12 mouse cellular contexts compared by ENCODE assay signal in the genomic region with DNA sequence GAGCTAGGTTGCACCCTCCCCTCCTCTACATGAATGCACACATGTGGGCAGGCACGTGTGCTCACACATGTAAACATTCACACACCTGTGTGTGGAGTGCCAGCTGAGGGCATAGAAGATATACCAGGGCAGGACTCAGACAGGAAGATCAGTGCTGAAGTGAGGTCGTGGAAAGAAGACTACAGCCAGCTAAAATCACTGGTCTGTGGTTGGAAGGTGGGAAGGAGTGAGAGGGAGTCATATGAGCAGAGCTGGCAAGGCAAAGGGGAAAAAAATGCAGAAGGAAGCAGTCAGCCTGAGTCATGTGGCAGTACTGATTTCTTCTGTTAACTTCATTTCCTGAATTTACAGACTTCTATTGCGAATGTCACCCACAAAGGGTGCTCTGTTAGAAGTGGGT. TPM values are rescaled to one million over a fixed set of nuclear protein-coding genes. Genes with fewer than 3 reads are reported as not detected.
DNase-seq lines count a peak whose midpoint lies in the region; ATAC-seq and TF ChIP-seq lines count a peak whose summit lies in the region.
"Had no signal": no experiment of that assay in that cellular context is flagged by ENCODE, and none has a peak within 500 bp of the region (broad histone marks: within the 10 kb centered on the region; RNA-seq: fewer than 3 reads in every experiment).

No protein-coding gene starts in this region.

- H3K4me3 ChIP-seq in heart, embryonic 12.5 days: no peak overlapping the region
- no peak overlapping the region for H3K4me3 ChIP-seq in testis, adult 2 months (ENCODE audit: control insufficient read depth, low read depth, low read length)
- no peak overlapping the region for H3K4me3 ChIP-seq in limb, embryonic 15.5 days
- H3K4me3 ChIP-seq in midbrain, postnatal 0 days (ENCODE audit: low read depth, low read length): no peak overlapping the region
- H3K4me3 ChIP-seq in forebrain, embryonic 10.5 days: no peak overlapping the region
- H3K4me3 ChIP-seq: forebrain, embryonic 15.5 days; hindbrain, embryonic 10.5 days; neural tube, embryonic 13.5 days had no signal

- H3K9me3 ChIP-seq in heart, embryonic 12.5 days (replicated peaks): no peaks in the 10 kb centered on the region
- H3K9me3 ChIP-seq in limb, embryonic 15.5 days: no peaks in the 10 kb centered on the region
- H3K9me3 ChIP-seq in midbrain, postnatal 0 days (ENCODE audit: low read length): no peaks in the 10 kb centered on the region
- H3K9me3 ChIP-seq in forebrain, embryonic 10.5 days: no peaks in the 10 kb centered on the region
- H3K9me3 ChIP-seq: forebrain, embryonic 15.5 days; hindbrain, embryonic 10.5 days; neural tube, embryonic 13.5 days had no signal

- no peak for TF ChIP-seq POLR2A in testis, adult 2 months (IDR thresholded peaks at IDR 0.05; ENCODE audit: control insufficient read depth, low read depth, low read length)

- peak; percentile 40 for DNase-seq in heart, adult 8-10 months (ENCODE audit: low spot score)
- DNase-seq in testis, postnatal 14 days (ENCODE audit: low spot score): no peak
- DNase-seq in midbrain, postnatal 0 days (ENCODE audit: low spot score): no peak
- no peak for DNase-seq in forebrain, embryonic 10.5 days (ENCODE audit: extremely low spot score, low spot score)
- DNase-seq: adrenal gland, postnatal 25 days had no signal

- no peak overlapping the region for H3K27ac ChIP-seq in heart, embryonic 12.5 days (ENCODE audit: poor library complexity, severe bottlenecking)
- peak overlapping the region; percentile 53; the same call in 1 of the 2 replicates for H3K27ac ChIP-seq in testis, adult 2 months (ENCODE audit: control insufficient read depth, insufficient read depth, low read depth, low read length)
- peak overlapping the region; percentile 18 for H3K27ac ChIP-seq in limb, embryonic 15.5 days
- no peak overlapping the region for H3K27ac ChIP-seq in midbrain, postnatal 0 days (ENCODE audit: low read depth, low read length)
- no peak overlapping the region for H3K27ac ChIP-seq in forebrain, embryonic 10.5 days
- H3K27ac ChIP-seq: forebrain, embryonic 15.5 days; hindbrain, embryonic 10.5 days; neural tube, embryonic 13.5 days had no signal

- H3K27me3 ChIP-seq in heart, embryonic 12.5 days (replicated peaks): no peaks in the 10 kb centered on the region
- H3K27me3 ChIP-seq in testis, adult 2 months (ENCODE audit: control insufficient read depth, insufficient read depth, low read length): no peaks in the 10 kb centered on the region
- no peaks in the 10 kb centered on the region for H3K27me3 ChIP-seq in limb, embryonic 15.5 days
- H3K27me3 ChIP-seq in midbrain, postnatal 0 days (ENCODE audit: insufficient read depth, low read length): no peaks in the 10 kb centered on the region
- H3K27me3 ChIP-seq in forebrain, embryonic 10.5 days (ENCODE audit: poor library complexity, severe bottlenecking): no peaks in the 10 kb centered on the region
- H3K27me3 ChIP-seq: forebrain, embryonic 15.5 days; neural tube, embryonic 13.5 days had no signal

- no peak for TF ChIP-seq CTCF in testis, adult 2 months (IDR thresholded peaks at IDR 0.05; ENCODE audit: control insufficient read depth, insufficient read depth, insufficient replicate concordance, low read depth, low read length)
- TF ChIP-seq CTCF in midbrain, postnatal 0 days (IDR thresholded peaks at IDR 0.05): no peak

- no peak for ATAC-seq in heart, embryonic 12.5 days (ENCODE audit: insufficient number of reproducible peaks, low FRiP score)
- ATAC-seq in limb, embryonic 15.5 days (ENCODE audit: insufficient number of reproducible peaks, low FRiP score, low TSS enrichment, low read depth): no peak
- no peak for ATAC-seq in midbrain, postnatal 0 days (ENCODE audit: low FRiP score)
- ATAC-seq in inflammation-experienced regulatory T-cells, adult 6 months: no peak
- ATAC-seq: forebrain, embryonic 15.5 days had no signal

- no peaks in the 10 kb centered on the region for H3K36me3 ChIP-seq in heart, embryonic 12.5 days
- no peaks in the 10 kb centered on the region for H3K36me3 ChIP-seq in testis, adult 2 months (ENCODE audit: control insufficient read depth, insufficient read depth, low read length)
- no peaks in the 10 kb centered on the region for H3K36me3 ChIP-seq in limb, embryonic 15.5 days
- no peaks in the 10 kb centered on the region for H3K36me3 ChIP-seq in midbrain, postnatal 0 days (ENCODE audit: insufficient read depth, low read length)
- no peaks in the 10 kb centered on the region for H3K36me3 ChIP-seq in forebrain, embryonic 10.5 days (replicated peaks)
- H3K36me3 ChIP-seq: forebrain, embryonic 15.5 days; hindbrain, embryonic 10.5 days; neural tube, embryonic 13.5 days had no signal

- 45% methylated on average over 3 of the region's 3 CpGs for WGBS in heart, embryonic 12.5 days
- 47% methylated on average over 3 of the region's 3 CpGs for WGBS in limb, embryonic 15.5 days
- WGBS in midbrain, postnatal 0 days: 61% methylated on average over 3 of the region's 3 CpGs
- WGBS in forebrain, embryonic 10.5 days: 79% methylated on average over 3 of the region's 3 CpGs

- no peak overlapping the region for H3K9ac ChIP-seq in heart, embryonic 12.5 days
- no peak overlapping the region for H3K9ac ChIP-seq in limb, embryonic 15.5 days
- H3K9ac ChIP-seq in midbrain, postnatal 0 days (replicated peaks; ENCODE audit: low read length, poor library complexity, severe bottlenecking): no peak overlapping the region
- H3K9ac ChIP-seq: forebrain, embryonic 15.5 days; neural tube, embryonic 13.5 days had no signal

- H3K4me2 ChIP-seq in heart, embryonic 12.5 days: no peak overlapping the region
- H3K4me2 ChIP-seq in limb, embryonic 15.5 days: no peak overlapping the region
- no peak overlapping the region for H3K4me2 ChIP-seq in midbrain, postnatal 0 days (ENCODE audit: low read depth, low read length, poor library complexity, severe bottlenecking)
- H3K4me2 ChIP-seq: forebrain, embryonic 15.5 days; neural tube, embryonic 13.5 days had no signal

- H3K4me1 ChIP-seq in heart, embryonic 12.5 days (replicated peaks): no peaks in the 10 kb centered on the region
- H3K4me1 ChIP-seq in testis, adult 2 months (ENCODE audit: control insufficient read depth, insufficient read depth, low read length): no peaks in the 10 kb centered on the region
- no peaks in the 10 kb centered on the region for H3K4me1 ChIP-seq in limb, embryonic 15.5 days
- no peaks in the 10 kb centered on the region for H3K4me1 ChIP-seq in midbrain, postnatal 0 days (ENCODE audit: insufficient read depth, low read length)
- H3K4me1 ChIP-seq in forebrain, embryonic 10.5 days: no peaks in the 10 kb centered on the region
- H3K4me1 ChIP-seq: forebrain, embryonic 15.5 days; hindbrain, embryonic 10.5 days; neural tube, embryonic 13.5 days had no signal

RNA-seq across cellular contexts. Expression of a gene that starts 16.7 kb away (rescaled TPM):
- total RNA-seq in heart, adult 8-10 months (2022): 100 to 1,000 TPM; 297 to 332 (median 327) TPM
- polyA plus RNA-seq in heart, embryonic 12.5 days (2016; fragmentation: Nextera tagmentation; extraction: Ambion mirVana): 550 and 559 TPM in 2 replicates
- polyA plus RNA-seq in testis, adult 2 months (2012; rRNA removed): 103 and 109 TPM in 2 replicates
- polyA plus RNA-seq in limb, embryonic 15.5 days (2015; fragmentation: Nextera tagmentation; extraction: Ambion mirVana): 780 and 816 TPM in 2 replicates
- total RNA-seq in midbrain, postnatal 0 days (2014; rRNA removed): 475 and 495 TPM in 2 replicates
- 684 and 729 TPM in 2 replicates for polyA plus RNA-seq in midbrain, postnatal 0 days (2015; fragmentation: Nextera tagmentation; extraction: Ambion mirVana)
- polyA plus RNA-seq in forebrain, embryonic 10.5 days (2016; fragmentation: Nextera tagmentation; extraction: Ambion mirVana): 534 and 550 TPM in 2 replicates
- 100 to 1,000 TPM; 297 to 370 (median 348) TPM for polyA plus RNA-seq in inflammation-experienced regulatory T-cells, adult 6 months (2017; shearing (Covaris generic))

RNA-seq across cellular contexts. Expression of a gene that starts 17.2 kb away (rescaled TPM):
- 100 to 1,000 TPM; 475 to 641 (median 529) TPM for total RNA-seq in heart, adult 8-10 months (2022)
- polyA plus RNA-seq in heart, embryonic 12.5 days (2016; fragmentation: Nextera tagmentation; extraction: Ambion mirVana): 963 and 983 TPM in 2 replicates
- 62.2 and 77.9 TPM in 2 replicates for polyA plus RNA-seq in testis, adult 2 months (2012; rRNA removed)
- 1,116 and 1,127 TPM in 2 replicates for polyA plus RNA-seq in limb, embryonic 15.5 days (2015; fragmentation: Nextera tagmentation; extraction: Ambion mirVana)
- total RNA-seq in midbrain, postnatal 0 days (2014; rRNA removed): 171 and 207 TPM in 2 replicates
- 546 and 551 TPM in 2 replicates for polyA plus RNA-seq in midbrain, postnatal 0 days (2015; fragmentation: Nextera tagmentation; extraction: Ambion mirVana)
- 1,457 and 1,472 TPM in 2 replicates for polyA plus RNA-seq in forebrain, embryonic 10.5 days (2016; fragmentation: Nextera tagmentation; extraction: Ambion mirVana)
- 1,000 to 10,000 TPM in 1 of 3 experiments, 100 to 1,000 TPM in 2; 680 to 1,098 (median 710) TPM for polyA plus RNA-seq in inflammation-experienced regulatory T-cells, adult 6 months (2017; shearing (Covaris generic))

RNA-seq across cellular contexts. Expression of a gene that starts 40.1 kb away (rescaled TPM):
- total RNA-seq in heart, adult 8-10 months (2022): 10 to 100 TPM; 61.8 to 72.5 (median 66.4) TPM
- 31.8 and 34.5 TPM in 2 replicates for polyA plus RNA-seq in heart, embryonic 12.5 days (2016; fragmentation: Nextera tagmentation; extraction: Ambion mirVana)
- 24.9 and 26.8 TPM in 2 replicates for polyA plus RNA-seq in testis, adult 2 months (2012; rRNA removed)
- polyA plus RNA-seq in limb, embryonic 15.5 days (2015; fragmentation: Nextera tagmentation; extraction: Ambion mirVana): 19.6 and 21.4 TPM in 2 replicates
- total RNA-seq in midbrain, postnatal 0 days (2014; rRNA removed): 20.8 and 24.3 TPM in 2 replicates
- polyA plus RNA-seq in midbrain, postnatal 0 days (2015; fragmentation: Nextera tagmentation; extraction: Ambion mirVana): 16.6 and 16.8 TPM in 2 replicates
- 45.6 and 47.3 TPM in 2 replicates for polyA plus RNA-seq in forebrain, embryonic 10.5 days (2016; fragmentation: Nextera tagmentation; extraction: Ambion mirVana)
- polyA plus RNA-seq in inflammation-experienced regulatory T-cells, adult 6 months (2017; shearing (Covaris generic)): 1 to 10 TPM; 4.5 to 8.3 (median 5.2) TPM

RNA-seq across cellular contexts. Expression of a gene that starts 40.2 kb away (rescaled TPM):
- 1 to 10 TPM; 3.0 to 5.7 (median 4.1) TPM for total RNA-seq in heart, adult 8-10 months (2022)
- 15.9 and 17.5 TPM in 2 replicates for polyA plus RNA-seq in heart, embryonic 12.5 days (2016; fragmentation: Nextera tagmentation; extraction: Ambion mirVana)
- 185 and 214 TPM in 2 replicates for polyA plus RNA-seq in testis, adult 2 months (2012; rRNA removed)
- polyA plus RNA-seq in limb, embryonic 15.5 days (2015; fragmentation: Nextera tagmentation; extraction: Ambion mirVana): 18.8 and 20.7 TPM in 2 replicates
- 10.3 and 10.9 TPM in 2 replicates for total RNA-seq in midbrain, postnatal 0 days (2014; rRNA removed)
- polyA plus RNA-seq in midbrain, postnatal 0 days (2015; fragmentation: Nextera tagmentation; extraction: Ambion mirVana): 4.7 and 5.4 TPM in 2 replicates
- 31.5 and 37.0 TPM in 2 replicates for polyA plus RNA-seq in forebrain, embryonic 10.5 days (2016; fragmentation: Nextera tagmentation; extraction: Ambion mirVana)
- polyA plus RNA-seq in inflammation-experienced regulatory T-cells, adult 6 months (2017; shearing (Covaris generic)): 10 to 100 TPM; 29.3 to 64.8 (median 54.4) TPM

RNA-seq across cellular contexts. Expression of a gene that starts 40.4 kb away (rescaled TPM):
- 10 to 100 TPM; 13.3 to 18.4 (median 16.0) TPM for total RNA-seq in heart, adult 8-10 months (2022)
- 116 and 121 TPM in 2 replicates for polyA plus RNA-seq in heart, embryonic 12.5 days (2016; fragmentation: Nextera tagmentation; extraction: Ambion mirVana)
- 110 and 149 TPM in 2 replicates for polyA plus RNA-seq in testis, adult 2 months (2012; rRNA removed)
- polyA plus RNA-seq in limb, embryonic 15.5 days (2015; fragmentation: Nextera tagmentation; extraction: Ambion mirVana): 102 and 107 TPM in 2 replicates
- 51.6 and 78.7 TPM in 2 replicates for total RNA-seq in midbrain, postnatal 0 days (2014; rRNA removed)
- 67.2 and 76.3 TPM in 2 replicates for polyA plus RNA-seq in midbrain, postnatal 0 days (2015; fragmentation: Nextera tagmentation; extraction: Ambion mirVana)
- polyA plus RNA-seq in forebrain, embryonic 10.5 days (2016; fragmentation: Nextera tagmentation; extraction: Ambion mirVana): 354 and 376 TPM in 2 replicates
- 10 to 100 TPM; 40.6 to 99.0 (median 47.2) TPM for polyA plus RNA-seq in inflammation-experienced regulatory T-cells, adult 6 months (2017; shearing (Covaris generic))

Comparison
In these comparisons a context has a peak if more than half of its experiments do, and no peak if none do; other contexts are left out.
1. H3K27ac ChIP-seq: peak in testis, adult 2 months (single experiment) and limb, embryonic 15.5 days (single experiment); none in heart, embryonic 12.5 days (single experiment), midbrain, postnatal 0 days (single experiment) and forebrain, embryonic 10.5 days (single experiment).